Mouse (Mus musculus) kidney, embryonic 14.5 days (tissue): ENCODE data around the gene Socs1. TPM values are rescaled to one million over a fixed set of nuclear protein-coding genes. Genes with fewer than 3 reads are reported as not detected.
"Not testable (repeated sequence)": the region's sequence is repeated elsewhere in the genome, so short reads cannot be mapped to it uniquely, and the experiment has no call there.

Experiments used
- ATAC-seq: fragments of 200-750 bp; cut with Nextera tagmentation; 2 replicates; pipeline ENCODE4 v1.8.0; 2017; ENCODE audit warnings: moderate number of reproducible peaks, mild to moderate bottlenecking, moderate TSS enrichment, moderate library complexity; ENCODE audit not compliant: low FRiP score, low TSS enrichment
- H3K27ac ChIP-seq: fragments of 300-500 bp; sonication (generic); 2 replicates; pipeline ENCODE4 v1.5.1; 2014; ENCODE audit warnings: low read depth, mild to moderate bottlenecking, low read length, moderate library complexity, mixed read lengths
- H3K27me3 ChIP-seq: fragments of 300-500 bp; sonication (generic); 2 replicates; pipeline ENCODE4 v1.6.1; 2014; ENCODE audit warnings: mild to moderate bottlenecking, low read length; ENCODE audit not compliant: control insufficient read depth, insufficient read depth
- H3K36me3 ChIP-seq: fragments of 300-500 bp; sonication (generic); 2 replicates; pipeline ENCODE4 v1.6.1; 2014; ENCODE audit warnings: low read length, mixed read lengths; ENCODE audit not compliant: control insufficient read depth, insufficient read depth
- H3K4me1 ChIP-seq: fragments of 300-500 bp; sonication (generic); 2 replicates; pipeline ENCODE4 v1.6.1; 2014; ENCODE audit warnings: low read length, mixed read lengths; ENCODE audit not compliant: control insufficient read depth, insufficient read depth
- H3K4me2 ChIP-seq: fragments of 300-500 bp; sonication (generic); replicated peaks from 2 replicates; pipeline ENCODE4 v1.6.1; 2014; ENCODE audit warnings: low read depth, mild to moderate bottlenecking, low read length
- H3K4me3 ChIP-seq: fragments of 300-500 bp; sonication (generic); 2 replicates; pipeline ENCODE4 v1.5.1; 2014; ENCODE audit warnings: mild to moderate bottlenecking, low read length
- H3K9ac ChIP-seq: fragments of 300-500 bp; sonication (generic); 2 replicates; pipeline ENCODE4 v1.6.1; 2014; ENCODE audit warnings: low read depth, mild to moderate bottlenecking, low read length, moderate library complexity
- H3K9me3 ChIP-seq: fragments of 300-500 bp; sonication (generic); 2 replicates; pipeline ENCODE4 v1.6.1; 2016; ENCODE audit warnings: low read length; ENCODE audit not compliant: control insufficient read depth
- whole genome bisulfite sequencing: fragments of 180-500 bp; shearing (Covaris S2); extraction: QIAGEN DNeasy Blood & Tissue Kit; methylation state at CpG from one replicate; pipeline ENCODE4 v1.1.7; 2014; 5-methylcytosine and 5-hydroxymethylcytosine counted together
- polyA plus RNA-seq: library from polyadenylated mRNA; unstranded; fragments of >200 nt; fragmentation: Nextera tagmentation; extraction: Ambion mirVana; gene quantifications from 2 replicates; pipeline ENCODE4 v1.2.1, GENCODE M21; 2014

The Socs1 gene
- polyA plus RNA-seq, 1 experiment from 2014 or later: 6.3 TPM

GRCm38 (mm10) chr16:10819966-10820365 lies 34.6 kb upstream of the Socs1 start:
- Histone ChIP-seq H3K4me3 (no peak overlapping the region), H3K27ac (no peak overlapping the region), H3K4me2 (no peak overlapping the region), H3K9me3 (no peaks in the 10 kb centered on the region), H3K9ac (no peak overlapping the region), H3K4me1 (peaks cover 15% of the 10 kb centered on the region; the same call in 1 of the 2 replicates), H3K36me3 (no peaks in the 10 kb centered on the region), H3K27me3 (0 out of 2 replicates have a peak, but pooled peaks cover 2% of the 10 kb centered on the region)
- 74% methylated on average over 3 of the region's 3 CpGs for WGBS
- ATAC-seq: no peak

GRCm38 (mm10) chr16:10818579-10819135 lies 33.3 kb upstream of the Socs1 start:
- Histone ChIP-seq H3K27ac (no peak overlapping the region), H3K9me3 (no peaks in the 10 kb centered on the region), H3K36me3 (no peaks in the 10 kb centered on the region), H3K4me2 (no peak overlapping the region), H3K4me3 (no peak overlapping the region), H3K4me1 (peaks cover 15% of the 10 kb centered on the region; the same call in 1 of the 2 replicates), H3K27me3 (0 out of 2 replicates have a peak, but pooled peaks cover 2% of the 10 kb centered on the region), H3K9ac (no peak overlapping the region)
- WGBS: 87% methylated on average over 4 of the region's 4 CpGs
- no peak for ATAC-seq

GRCm38 (mm10) chr16:10814864-10815263 lies 29.5 kb upstream of the Socs1 start:
- Histone ChIP-seq H3K9me3 (no peaks in the 10 kb centered on the region), H3K27me3 (no peaks in the 10 kb centered on the region), H3K36me3 (no peaks in the 10 kb centered on the region), H3K9ac (no peak overlapping the region), H3K4me3 (no peak overlapping the region), H3K27ac (no peak overlapping the region), H3K4me1 (peaks cover under 1% of the 10 kb centered on the region; the same call in 1 of the 2 replicates), H3K4me2 (no peak overlapping the region)
- WGBS: 65% methylated on average over 4 of the region's 4 CpGs
- ATAC-seq: peak; percentile 42; the same call in 1 of the 2 replicates

GRCm38 (mm10) chr16:10813726-10814125 lies 28.4 kb upstream of the Socs1 start:
- WGBS: 81% methylated on average over 4 of the region's 4 CpGs
- no peaks in the 10 kb centered on the region for H3K9me3 ChIP-seq
- ATAC-seq: no peak
- H3K4me2 ChIP-seq: no peak overlapping the region
- no peak overlapping the region for H3K27ac ChIP-seq
- no peaks in the 10 kb centered on the region for H3K4me1 ChIP-seq
- no peak overlapping the region for H3K4me3 ChIP-seq
- no peaks in the 10 kb centered on the region for H3K27me3 ChIP-seq
- no peaks in the 10 kb centered on the region for H3K36me3 ChIP-seq
- H3K9ac ChIP-seq: no peak overlapping the region

GRCm38 (mm10) chr16:10812865-10813371 lies 27.6 kb upstream of the Socs1 start, which contains the start of gene Gm11172:
Gene Gm11172, plus strand, starts transcription at chr16:10812915.
- Histone ChIP-seq H3K27me3 (no peaks in the 10 kb centered on the region), H3K9ac (no peak within 1 kb of the TSS), H3K4me1 (no peaks in the 10 kb centered on the region), H3K9me3 (no peaks in the 10 kb centered on the region), H3K4me3 (no peak within 1 kb of the TSS), H3K4me2 (no peak within 1 kb of the TSS), H3K36me3 (no peaks in the 10 kb centered on the region), H3K27ac (no peak within 1 kb of the TSS)
- 92% methylated on average over 2 of the region's 2 CpGs for WGBS
- ATAC-seq: no peak

- WGBS: 92% methylated on average over 1 of the region's 1 CpGs
- no peak for ATAC-seq
- no peaks in the 10 kb centered on the region for H3K36me3 ChIP-seq
- H3K9me3 ChIP-seq: no peaks in the 10 kb centered on the region
- no peak overlapping the region for H3K4me3 ChIP-seq
- H3K4me2 ChIP-seq: no peak overlapping the region
- H3K27me3 ChIP-seq: no peaks in the 10 kb centered on the region
- no peak overlapping the region for H3K27ac ChIP-seq
- no peaks in the 10 kb centered on the region for H3K4me1 ChIP-seq
- no peak overlapping the region for H3K9ac ChIP-seq
Observed at GRCm38 (mm10) chr16:10810376-10810775, 25.0 kb upstream of the Socs1 start.

GRCm38 (mm10) chr16:10805789-10806527 lies 20.6 kb upstream of the Socs1 start, which contains the start of gene Prm1:
Gene Prm1, minus strand, starts transcription at chr16:10805839.
- no peak within 1 kb of the TSS for H3K4me3 ChIP-seq
- no peak within 1 kb of the TSS for H3K4me2 ChIP-seq
- H3K9me3 ChIP-seq: no peaks in the 10 kb centered on the region
- H3K27ac ChIP-seq: no peak within 1 kb of the TSS
- H3K4me1 ChIP-seq: no peaks in the 10 kb centered on the region
- WGBS: 76% methylated on average over 10 of the region's 10 CpGs
- H3K9ac ChIP-seq: no peak within 1 kb of the TSS
- no peaks in the 10 kb centered on the region for H3K36me3 ChIP-seq
- no peak for ATAC-seq
- H3K27me3 ChIP-seq: no peaks in the 10 kb centered on the region

GRCm38 (mm10) chr16:10802420-10802819 lies 17.1 kb upstream of the Socs1 start:
- H3K9me3 ChIP-seq, H3K4me3 ChIP-seq, ATAC-seq, H3K9ac ChIP-seq, H3K27me3 ChIP-seq, H3K4me1 ChIP-seq, H3K27ac ChIP-seq, H3K36me3 ChIP-seq, H3K4me2 ChIP-seq: not testable (repeated sequence)
- WGBS: 86% methylated on average over 3 of the region's 3 CpGs

- ATAC-seq: no peak
- H3K4me2 ChIP-seq: no peak within 1 kb of the TSS
- no peaks in the 10 kb centered on the region for H3K4me1 ChIP-seq
- WGBS: 78% methylated on average over 6 of the region's 6 CpGs
- no peak within 1 kb of the TSS for H3K9ac ChIP-seq
- no peaks in the 10 kb centered on the region for H3K9me3 ChIP-seq
- H3K27ac ChIP-seq: no peak within 1 kb of the TSS
- H3K4me3 ChIP-seq: no peak within 1 kb of the TSS
- peaks cover 7% of the 10 kb centered on the region; the same call in 1 of the 2 replicates for H3K27me3 ChIP-seq
- no peaks in the 10 kb centered on the region for H3K36me3 ChIP-seq
Observed at GRCm38 (mm10) chr16:10796034-10796433, 10.7 kb upstream of the Socs1 start, which contains the start of gene Prm2. Gene Prm2, minus strand, starts transcription at chr16:10796134.
